Mouse (Mus musculus): Measurements from ENCODE around the gene Fthl17f. TPM values are rescaled to one million over a fixed set of nuclear protein-coding genes. Genes with fewer than 3 reads are reported as not detected.
A peak's percentile ranks its signal among the peaks of the same experiment; 100 is the strongest.
"Not testable (repeated sequence)": the region's sequence is repeated elsewhere in the genome, so short reads cannot be mapped to it uniquely, and the experiment has no call there.

The Fthl17f gene
- polyA plus RNA-seq (2015; fragmentation: Nextera tagmentation; extraction: Ambion mirVana), result not detected in 2 replicates

DNA sequence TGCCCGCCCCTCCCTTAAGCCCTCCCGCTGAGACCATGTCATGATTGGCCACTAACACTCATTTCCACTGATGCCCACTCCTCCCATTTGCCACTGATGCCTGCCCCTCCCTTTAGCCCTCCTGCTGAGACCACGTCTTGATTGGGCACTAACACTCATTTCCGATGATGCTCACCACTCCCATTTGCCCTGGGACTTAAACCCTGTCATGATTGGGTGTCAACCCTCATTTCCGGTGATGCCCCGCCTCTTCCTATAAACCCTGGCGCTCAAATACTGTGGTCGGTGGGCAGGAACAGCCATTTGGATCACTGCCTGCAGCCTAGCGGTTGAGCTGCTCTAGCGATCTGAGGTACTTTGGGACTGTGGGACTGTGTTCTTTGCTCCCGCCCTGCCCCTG, at the start of gene Fthl17f:
TSS of gene Fthl17f (plus strand) at position 301 of the 400 bp plus-strand sequence.
- not testable (repeated sequence) for H3K27ac ChIP-seq; H3K9ac ChIP-seq; H3K27me3 ChIP-seq; ATAC-seq; H3K9me3 ChIP-seq (replicated peaks); H3K4me2 ChIP-seq; H3K4me1 ChIP-seq; H3K4me3 ChIP-seq; H3K36me3 ChIP-seq (ENCODE audit: poor library complexity, severe bottlenecking)
- WGBS, result 94% methylated on average over 11 of the region's 11 CpGs

- WGBS, result 19% methylated on average over 1 of the region's 1 CpGs
- no peaks in the 10 kb centered on the region for H3K36me3 ChIP-seq (ENCODE audit: poor library complexity, severe bottlenecking)
- H3K27ac ChIP-seq, result no peak overlapping the region
- H3K9ac ChIP-seq, result no peak overlapping the region
- H3K4me2 ChIP-seq, result no peak overlapping the region
- no peaks in the 10 kb centered on the region for H3K9me3 ChIP-seq (replicated peaks)
- H3K4me1 ChIP-seq, result no peaks in the 10 kb centered on the region
- no peak for ATAC-seq
- H3K4me3 ChIP-seq, result no peak overlapping the region
- no peaks in the 10 kb centered on the region for H3K27me3 ChIP-seq
These were observed 46.7 kb upstream of the Fthl17f start for GRCm38 (mm10) chrX:9016079-9016478.

- H3K4me2 ChIP-seq, result no peak overlapping the region
- no peak overlapping the region for H3K4me3 ChIP-seq
- H3K27ac ChIP-seq, result no peak overlapping the region
- WGBS, result 61% methylated on average over 10 of the region's 10 CpGs
- H3K9ac ChIP-seq, result no peak overlapping the region
- no peaks in the 10 kb centered on the region for H3K9me3 ChIP-seq (replicated peaks)
- no peaks in the 10 kb centered on the region for H3K27me3 ChIP-seq
- H3K4me1 ChIP-seq, result no peaks in the 10 kb centered on the region
- no peaks in the 10 kb centered on the region for H3K36me3 ChIP-seq (ENCODE audit: poor library complexity, severe bottlenecking)
- no peak for ATAC-seq
These were observed 43.3 kb upstream of the Fthl17f start for GRCm38 (mm10) chrX:9019481-9019880.

- H3K9ac ChIP-seq; H3K4me1 ChIP-seq; H3K36me3 ChIP-seq (ENCODE audit: poor library complexity, severe bottlenecking); ATAC-seq; H3K27ac ChIP-seq; H3K27me3 ChIP-seq; H3K9me3 ChIP-seq (replicated peaks); H3K4me3 ChIP-seq; H3K4me2 ChIP-seq: not testable (repeated sequence)
- no CpG with 5 or more reads among the region's 10 CpGs for WGBS
These were observed 29.6 kb upstream of the Fthl17f start, which contains the start of gene Fthl17e for GRCm38 (mm10) chrX:9033193-9033592. Fthl17e (plus strand) TSS chrX:9033493.

DNA sequence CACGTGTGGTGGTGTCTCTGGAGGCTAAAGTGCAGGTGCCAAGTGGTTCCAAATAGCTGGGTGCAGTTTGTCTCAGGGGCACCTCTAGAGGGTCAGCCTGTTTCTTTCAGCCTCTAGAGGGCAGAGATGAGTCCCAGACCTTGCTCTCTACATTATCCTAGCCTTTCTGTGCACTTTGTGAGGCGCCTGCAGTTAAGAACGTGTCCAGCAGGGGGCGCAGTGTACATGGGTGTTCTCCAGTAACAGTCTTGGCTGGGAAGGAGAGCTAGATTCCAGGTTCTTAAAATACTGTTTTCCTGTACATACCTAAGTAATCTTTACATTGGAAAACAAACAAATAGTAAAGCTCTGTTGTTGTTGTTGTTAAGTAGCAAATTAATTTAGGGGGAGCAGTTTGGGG, 21.2 kb upstream of the Fthl17f start:
- H3K27me3 ChIP-seq; H3K4me2 ChIP-seq; H3K27ac ChIP-seq; H3K9me3 ChIP-seq (replicated peaks); H3K36me3 ChIP-seq (ENCODE audit: poor library complexity, severe bottlenecking); H3K4me3 ChIP-seq; H3K9ac ChIP-seq; H3K4me1 ChIP-seq; ATAC-seq: not testable (repeated sequence)
- 28% methylated on average over 3 of the region's 4 CpGs for WGBS

GRCm38 (mm10) chrX:9060952-9061351, 1.9 kb upstream of the Fthl17f start:
- not testable (repeated sequence) for H3K36me3 ChIP-seq (ENCODE audit: poor library complexity, severe bottlenecking); H3K9me3 ChIP-seq (replicated peaks); H3K27me3 ChIP-seq; ATAC-seq; H3K4me1 ChIP-seq; H3K27ac ChIP-seq; H3K4me3 ChIP-seq; H3K9ac ChIP-seq; H3K4me2 ChIP-seq
- WGBS, result 25% methylated on average over 9 of the region's 9 CpGs

DNA sequence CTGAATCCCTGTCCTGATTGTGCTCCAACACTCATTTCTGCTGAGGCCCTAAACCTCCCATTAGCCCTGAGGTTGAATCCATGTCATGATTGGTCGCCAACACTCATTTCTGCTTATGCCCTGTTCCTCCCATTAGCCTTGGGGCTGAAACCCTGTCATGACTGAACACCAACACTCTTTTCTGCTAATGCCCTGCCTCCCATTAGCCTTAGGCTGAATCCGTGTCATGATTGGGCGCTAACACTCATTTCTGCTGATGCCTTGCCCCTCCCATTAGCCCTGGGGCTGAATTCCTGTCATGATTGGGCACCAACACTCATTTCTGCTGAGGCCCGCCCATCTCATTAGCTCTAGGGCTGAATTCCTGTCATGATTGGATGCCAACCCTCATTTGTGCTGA, 714 bp upstream of the Fthl17f start:
- no peaks in the 10 kb centered on the region for H3K9me3 ChIP-seq (replicated peaks)
- H3K4me1 ChIP-seq, result no peaks in the 10 kb centered on the region
- no peak overlapping the region for H3K4me2 ChIP-seq
- H3K4me3 ChIP-seq, result no peak overlapping the region
- no peak for ATAC-seq
- H3K9ac ChIP-seq, result no peak overlapping the region
- H3K36me3 ChIP-seq (ENCODE audit: poor library complexity, severe bottlenecking), result no peaks in the 10 kb centered on the region
- H3K27ac ChIP-seq, result no peak overlapping the region
- WGBS, result 83% methylated on average over 4 of the region's 4 CpGs
- H3K27me3 ChIP-seq, result no peaks in the 10 kb centered on the region

DNA sequence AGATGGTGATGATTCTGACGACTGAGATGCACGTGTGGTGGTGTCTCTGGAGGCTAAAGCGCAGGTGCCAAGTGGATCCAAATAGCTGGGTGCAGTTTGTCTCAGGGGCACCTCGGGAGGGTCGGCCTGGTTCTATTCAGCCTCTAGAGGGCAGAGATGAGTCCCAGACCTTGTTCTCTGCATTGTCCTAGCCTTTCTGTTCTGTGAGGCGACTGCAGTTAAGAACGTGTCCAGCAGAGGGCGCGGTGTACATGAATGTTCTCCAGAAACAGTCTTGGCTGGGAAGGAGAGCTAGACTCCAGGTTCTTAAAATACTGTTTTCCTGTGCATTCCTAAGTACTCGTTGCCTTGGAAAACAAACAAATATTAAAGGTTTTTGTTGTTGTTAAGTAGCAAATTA, 14.9 kb downstream of the Fthl17f start:
- WGBS, result 32% methylated on average over 10 of the region's 10 CpGs
- H3K36me3 ChIP-seq (ENCODE audit: poor library complexity, severe bottlenecking); H3K9me3 ChIP-seq (replicated peaks); H3K27ac ChIP-seq; H3K4me1 ChIP-seq; H3K27me3 ChIP-seq; H3K4me3 ChIP-seq; H3K4me2 ChIP-seq; H3K9ac ChIP-seq: not testable (repeated sequence)
- peak; percentile 74 for ATAC-seq

DNA sequence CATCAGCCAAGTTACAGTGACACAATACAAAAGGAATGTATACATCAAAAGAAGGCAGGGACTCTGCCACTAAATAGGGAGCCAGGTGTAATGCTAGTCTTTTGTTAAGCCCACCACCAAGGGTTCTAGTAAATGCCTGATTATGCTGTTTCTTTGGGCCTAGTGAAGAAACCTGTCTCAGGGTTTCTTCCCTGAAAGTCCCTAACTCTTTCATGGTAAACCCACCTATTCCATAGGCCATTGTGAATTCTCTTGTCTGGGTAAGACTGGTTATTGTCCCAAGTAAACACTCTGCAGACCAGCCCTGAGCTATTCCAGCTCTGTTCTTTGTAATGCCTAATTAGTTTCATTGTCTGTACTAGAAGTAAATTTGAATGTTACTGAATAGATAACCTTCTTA, 32.3 kb downstream of the Fthl17f start:
- H3K27me3 ChIP-seq; H3K4me3 ChIP-seq; H3K9ac ChIP-seq; H3K4me2 ChIP-seq; H3K4me1 ChIP-seq; H3K9me3 ChIP-seq (replicated peaks); ATAC-seq; H3K27ac ChIP-seq; H3K36me3 ChIP-seq (ENCODE audit: poor library complexity, severe bottlenecking): not testable (repeated sequence)

GRCm38 (mm10) chrX:9104262-9104661, 41.4 kb downstream of the Fthl17f start, which contains the start of gene 4930402K13Rik:
4930402K13Rik (plus strand) TSS chrX:9104562.
- no peaks in the 10 kb centered on the region for H3K27me3 ChIP-seq
- 82% methylated on average over 6 of the region's 6 CpGs for WGBS
- H3K36me3 ChIP-seq (ENCODE audit: poor library complexity, severe bottlenecking), result no peaks in the 10 kb centered on the region
- no peak within 1 kb of the TSS for H3K9ac ChIP-seq
- no peaks in the 10 kb centered on the region for H3K9me3 ChIP-seq (replicated peaks)
- H3K4me3 ChIP-seq, result no peak within 1 kb of the TSS
- no peak within 1 kb of the TSS for H3K4me2 ChIP-seq
- no peak for ATAC-seq
- no peak within 1 kb of the TSS for H3K27ac ChIP-seq
- no peaks in the 10 kb centered on the region for H3K4me1 ChIP-seq

- 60% methylated on average over 2 of the region's 2 CpGs for WGBS
- H3K9me3 ChIP-seq (replicated peaks), result no peaks in the 10 kb centered on the region
- H3K36me3 ChIP-seq (ENCODE audit: poor library complexity, severe bottlenecking), result no peaks in the 10 kb centered on the region
- no peak overlapping the region for H3K4me2 ChIP-seq
- H3K27ac ChIP-seq, result no peak overlapping the region
- ATAC-seq, result no peak
- H3K4me3 ChIP-seq, result no peak overlapping the region
- H3K9ac ChIP-seq, result no peak overlapping the region
- H3K27me3 ChIP-seq, result no peaks in the 10 kb centered on the region
- H3K4me1 ChIP-seq, result no peaks in the 10 kb centered on the region
These were observed 47.6 kb downstream of the Fthl17f start for GRCm38 (mm10) chrX:9110381-9110780.

All from forebrain, embryonic 13.5 days (tissue).